Mouse (Mus musculus) liver, embryonic 11.5 days (tissue): Measurements from ENCODE around the gene Abcf1. TPM values are rescaled to one million over a fixed set of nuclear protein-coding genes. Genes with fewer than 3 reads are reported as not detected.

Source experiments
- ATAC-seq: fragments of 200-750 bp; cut with Nextera tagmentation; replicated peaks from 2 replicates; pipeline ENCODE4 v1.8.0; 2017; ENCODE audit warnings: moderate number of reproducible peaks, mild to moderate bottlenecking, moderate TSS enrichment, moderate library complexity; ENCODE audit not compliant: low FRiP score
- DNase-seq: peaks from one replicate; pipeline ENCODE4 v3.0.0-alpha.2; 2017; ENCODE audit warnings: low spot score
- H3K27ac ChIP-seq: fragments of 300-500 bp; sonication (generic); 2 replicates; pipeline ENCODE4 v1.5.1; 2014; ENCODE audit warnings: mild to moderate bottlenecking, low read depth, low read length, control low read depth
- H3K27me3 ChIP-seq: fragments of 300-500 bp; sonication (generic); replicated peaks from 2 replicates; pipeline ENCODE4 v1.6.1; 2014; ENCODE audit warnings: low read length, mixed read lengths; ENCODE audit not compliant: control insufficient read depth, insufficient read depth
- H3K36me3 ChIP-seq: fragments of 300-500 bp; sonication (generic); 2 replicates; pipeline ENCODE4 v1.6.1; 2014; ENCODE audit warnings: mild to moderate bottlenecking, low read length, moderate library complexity, mixed read lengths; ENCODE audit not compliant: control insufficient read depth, insufficient read depth
- H3K4me1 ChIP-seq: fragments of 300-500 bp; sonication (generic); replicated peaks from 2 replicates; pipeline ENCODE4 v1.6.1; 2014; ENCODE audit warnings: low read length, mixed read lengths; ENCODE audit not compliant: control insufficient read depth, insufficient read depth
- H3K4me2 ChIP-seq: fragments of 300-500 bp; sonication (generic); 2 replicates; pipeline ENCODE4 v1.6.1; 2014; ENCODE audit warnings: mild to moderate bottlenecking, control low read depth, moderate library complexity
- H3K4me3 ChIP-seq: fragments of 300-500 bp; sonication (generic); 2 replicates; pipeline ENCODE4 v1.5.1; 2014; ENCODE audit warnings: low read depth, low read length, control low read depth
- H3K9ac ChIP-seq: fragments of 300-500 bp; sonication (generic); 2 replicates; pipeline ENCODE4 v1.6.1; 2014; ENCODE audit warnings: low read depth, low read length, control low read depth
- H3K9me3 ChIP-seq: fragments of 300-500 bp; sonication (generic); 2 replicates; pipeline ENCODE4 v1.6.1; 2016; ENCODE audit warnings: low read length, inconsistent platforms, mixed read lengths; ENCODE audit not compliant: control insufficient read depth
- WGBS: fragments of 180-500 bp; shearing (Covaris S2); extraction: QIAGEN DNeasy Blood & Tissue Kit; methylation state at CpG from one replicate; pipeline ENCODE4 v1.1.7; 2014; 5-methylcytosine and 5-hydroxymethylcytosine counted together
- polyA plus RNA-seq: library from polyadenylated mRNA; unstranded; fragments of >200 nt; fragmentation: Nextera tagmentation; extraction: Ambion mirVana; gene quantifications from 2 replicates; pipeline ENCODE4 v1.2.1, GENCODE M21; 2014

The Abcf1 gene
- polyA plus RNA-seq, 1 experiment from 2014 or later = 134 TPM

- ATAC-seq (no peak), DNase-seq (no peak)
- Histone ChIP-seq H3K9ac (no peak overlapping the region), H3K27ac (no peak overlapping the region), H3K36me3 (peaks cover 49% of the 10 kb centered on the region), H3K4me1 (peaks cover 19% of the 10 kb centered on the region), H3K27me3 (no peaks in the 10 kb centered on the region), H3K9me3 (no peaks in the 10 kb centered on the region), H3K4me2 (no peak overlapping the region), H3K4me3 (no peak overlapping the region)
- WGBS = 95% methylated on average over 12 of the region's 12 CpGs
Observed at GRCm38 (mm10) chr17:35930627-35931026, 38.9 kb downstream of the Abcf1 start.

- Histone ChIP-seq H3K27ac (no peak overlapping the region), H3K27me3 (no peaks in the 10 kb centered on the region), H3K9ac (no peak overlapping the region), H3K4me3 (no peak overlapping the region), H3K9me3 (no peaks in the 10 kb centered on the region), H3K36me3 (peaks cover 52% of the 10 kb centered on the region), H3K4me2 (no peak overlapping the region), H3K4me1 (peaks cover 27% of the 10 kb centered on the region)
- WGBS = 85% methylated on average over 2 of the region's 2 CpGs
- ATAC-seq = no peak
- DNase-seq = no peak
Observed at GRCm38 (mm10) chr17:35929534-35929933, 40.0 kb downstream of the Abcf1 start.

GRCm38 (mm10) chr17:35927471-35927870 lies 42.1 kb downstream of the Abcf1 start:
- no peaks in the 10 kb centered on the region for H3K27me3 ChIP-seq
- H3K4me3 ChIP-seq = no peak overlapping the region
- H3K9ac ChIP-seq = peak overlapping the region; percentile 44; the same call in 1 of the 2 replicates
- H3K4me1 ChIP-seq = peaks cover 29% of the 10 kb centered on the region
- DNase-seq (no peak), ATAC-seq (peak; percentile 87)
- 16% methylated on average over 1 of the region's 1 CpGs for WGBS
- peak overlapping the region; percentile 73 for H3K27ac ChIP-seq
- H3K9me3 ChIP-seq = no peaks in the 10 kb centered on the region
- H3K36me3 ChIP-seq = peaks cover 60% of the 10 kb centered on the region
- peak overlapping the region; percentile 32 for H3K4me2 ChIP-seq

GRCm38 (mm10) chr17:35923281-35923680 lies 46.3 kb downstream of the Abcf1 start:
- H3K4me1 ChIP-seq = peaks cover 44% of the 10 kb centered on the region
- H3K27me3 ChIP-seq = no peaks in the 10 kb centered on the region
- ATAC-seq (no peak), DNase-seq (no peak)
- no peak overlapping the region for H3K4me3 ChIP-seq
- H3K9me3 ChIP-seq = no peaks in the 10 kb centered on the region
- H3K36me3 ChIP-seq = peaks cover 32% of the 10 kb centered on the region
- no peak overlapping the region for H3K4me2 ChIP-seq
- 89% methylated on average over 4 of the region's 4 CpGs for WGBS
- H3K9ac ChIP-seq = no peak overlapping the region
- no peak overlapping the region for H3K27ac ChIP-seq

GRCm38 (mm10) chr17:35922566-35922965 lies 47.0 kb downstream of the Abcf1 start:
- no peak overlapping the region for H3K27ac ChIP-seq
- no peaks in the 10 kb centered on the region for H3K9me3 ChIP-seq
- H3K9ac ChIP-seq = no peak overlapping the region
- ATAC-seq (no peak), DNase-seq (no peak)
- no peak overlapping the region for H3K4me3 ChIP-seq
- peaks cover 25% of the 10 kb centered on the region for H3K36me3 ChIP-seq
- H3K4me2 ChIP-seq = no peak overlapping the region
- no peaks in the 10 kb centered on the region for H3K27me3 ChIP-seq
- H3K4me1 ChIP-seq = peaks cover 39% of the 10 kb centered on the region
- 91% methylated on average over 3 of the region's 3 CpGs for WGBS

- DNase-seq (no peak), ATAC-seq (no peak)
- Histone ChIP-seq H3K27me3 (no peaks in the 10 kb centered on the region), H3K4me2 (no peak overlapping the region), H3K36me3 (peaks cover 20% of the 10 kb centered on the region), H3K4me1 (peaks cover 34% of the 10 kb centered on the region), H3K9ac (no peak overlapping the region), H3K4me3 (no peak overlapping the region), H3K27ac (no peak overlapping the region), H3K9me3 (no peaks in the 10 kb centered on the region)
- WGBS = 88% methylated on average over 4 of the region's 4 CpGs
Observed at GRCm38 (mm10) chr17:35921710-35922109, 47.9 kb downstream of the Abcf1 start.

- peaks cover 13% of the 10 kb centered on the region for H3K36me3 ChIP-seq
- DNase-seq = no peak
Observed at GRCm38 (mm10) chr17:35920862-35921562, 48.5 kb downstream of the Abcf1 start.

GRCm38 (mm10) chr17:35920384-35920783 lies 49.2 kb downstream of the Abcf1 start:
- ATAC-seq (no peak), DNase-seq (no peak)
- Histone ChIP-seq H3K36me3 (peaks cover 11% of the 10 kb centered on the region), H3K27ac (peak overlapping the region; percentile 99), H3K9ac (peak overlapping the region; percentile 100), H3K27me3 (no peaks in the 10 kb centered on the region), H3K4me1 (peaks cover 24% of the 10 kb centered on the region), H3K4me3 (peak overlapping the region; percentile 78; the same call in 1 of the 2 replicates), H3K4me2 (peak overlapping the region; percentile 99), H3K9me3 (no peaks in the 10 kb centered on the region)
- 79% methylated on average over 1 of the region's 1 CpGs for WGBS

More at GRCm38 (mm10) chr17:35920862-35921562, 48.5 kb downstream of the Abcf1 start:
- peak overlapping the region; percentile 99 for H3K27ac ChIP-seq
- 82% methylated on average over 5 of the region's 5 CpGs for WGBS
- H3K27me3 ChIP-seq = no peaks in the 10 kb centered on the region
- H3K4me3 ChIP-seq = no peak overlapping the region
- no peak for ATAC-seq
- H3K9me3 ChIP-seq = no peaks in the 10 kb centered on the region
- peak overlapping the region; percentile 100 for H3K9ac ChIP-seq
- H3K4me1 ChIP-seq = peaks cover 27% of the 10 kb centered on the region
- H3K4me2 ChIP-seq = peak overlapping the region; percentile 99

- Histone ChIP-seq H3K9ac (peak overlapping the region; percentile 100), H3K4me3 (peak overlapping the region; percentile 78), H3K9me3 (no peaks in the 10 kb centered on the region), H3K27me3 (no peaks in the 10 kb centered on the region), H3K27ac (peak overlapping the region; percentile 99), H3K4me1 (peaks cover 25% of the 10 kb centered on the region), H3K4me2 (peak overlapping the region; percentile 99), H3K36me3 (peaks cover 11% of the 10 kb centered on the region)
- 38% methylated on average over 6 of the region's 6 CpGs for WGBS
- ATAC-seq (peak; percentile 39), DNase-seq (no peak)
Observed at GRCm38 (mm10) chr17:35919864-35920301, 49.7 kb downstream of the Abcf1 start.
